Mouse (Mus musculus): Measurements from ENCODE around the gene 1700001F09Rik. TPM values are rescaled to one million over a fixed set of nuclear protein-coding genes. Genes with fewer than 3 reads are reported as not detected.
"Not testable (repeated sequence)": the region's sequence is repeated elsewhere in the genome, so short reads cannot be mapped to it uniquely, and the experiment has no call there.

1700001F09Rik gene
- total RNA-seq (2022): not detected

DNA sequence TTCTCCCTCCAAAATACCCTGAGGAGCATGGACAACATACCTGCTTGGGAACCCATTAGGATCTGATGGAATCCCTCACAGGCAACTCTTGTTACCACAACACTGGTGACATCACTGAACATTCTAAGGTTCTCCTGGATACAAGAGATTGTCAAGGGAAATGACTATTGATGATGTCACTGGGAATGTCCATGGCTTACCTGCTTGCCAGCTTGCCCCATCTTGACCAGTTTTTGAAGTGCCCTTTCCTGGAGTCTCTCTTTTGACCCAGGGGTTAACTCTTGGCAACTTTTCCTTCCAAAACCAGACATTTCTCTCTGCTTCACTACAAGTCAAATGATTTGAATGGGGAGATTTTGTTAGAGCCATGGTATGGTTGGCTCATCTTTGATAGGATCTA is at the start of gene 1700001F09Rik:
Gene 1700001F09Rik (minus strand): TSS at position 101 of the 400 bp plus-strand sequence.
- DNase-seq (ENCODE audit: low spot score): not testable (repeated sequence)

DNA sequence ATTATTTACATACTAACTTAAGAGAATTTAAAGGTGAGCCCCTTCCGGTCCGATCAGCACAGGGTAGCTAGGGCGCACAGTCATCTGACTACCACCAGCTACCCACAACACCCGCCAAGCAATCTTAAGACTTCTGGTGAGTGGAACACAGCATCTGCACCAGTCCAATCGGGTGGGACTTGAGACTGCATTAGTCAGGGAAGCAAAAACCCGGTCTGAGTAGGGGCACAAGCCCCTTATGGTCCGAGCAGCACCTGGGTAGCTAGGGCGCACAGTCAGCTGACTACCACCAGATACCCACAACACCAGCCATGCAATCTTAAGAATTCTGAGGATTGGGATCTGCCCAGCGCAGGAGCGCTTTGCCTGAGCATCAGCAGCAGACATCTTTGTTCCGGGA is 14.1 kb upstream of the 1700001F09Rik start:
- not testable (repeated sequence) for DNase-seq (ENCODE audit: low spot score)

DNA sequence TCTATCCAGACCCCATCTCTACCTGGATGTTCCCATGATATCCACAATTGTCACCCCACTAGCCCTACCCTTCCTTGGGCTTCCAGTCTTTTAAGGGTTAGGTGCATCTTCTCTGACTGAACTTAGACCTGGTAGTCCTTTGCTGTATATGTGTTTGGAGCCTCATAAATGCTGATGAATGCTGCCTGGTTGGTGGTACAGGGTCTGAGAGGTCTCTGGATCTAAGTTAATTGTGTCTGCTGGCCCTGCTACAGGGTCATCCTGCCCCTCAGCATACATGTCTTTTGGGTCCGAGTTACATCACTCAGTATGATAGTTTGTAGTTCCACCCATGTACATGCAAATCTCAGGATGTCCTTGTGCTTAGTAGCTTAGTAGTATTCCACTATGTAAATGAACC is 11.6 kb upstream of the 1700001F09Rik start:
- not testable (repeated sequence) for DNase-seq (ENCODE audit: low spot score)

DNA sequence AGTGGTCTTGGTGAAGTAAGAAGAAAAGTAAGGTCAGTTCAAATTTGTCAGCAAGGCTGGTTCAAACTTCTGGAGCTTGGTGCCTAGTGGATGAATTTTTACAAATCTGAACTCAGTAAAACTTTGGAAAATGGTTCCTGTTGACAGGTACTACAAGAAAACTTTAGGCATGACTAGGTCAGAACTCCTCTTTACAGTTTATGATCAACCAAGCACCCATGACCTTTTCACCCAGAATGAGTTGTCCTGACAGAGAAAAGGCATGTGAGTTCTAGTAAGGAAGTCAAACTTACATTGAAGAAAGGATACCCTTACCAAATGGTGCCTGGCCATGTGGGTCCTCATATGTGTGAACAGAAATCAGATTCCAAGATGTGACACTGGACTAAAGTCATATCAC is 9.9 kb upstream of the 1700001F09Rik start:
- not testable (repeated sequence) for DNase-seq (ENCODE audit: low spot score)

DNA sequence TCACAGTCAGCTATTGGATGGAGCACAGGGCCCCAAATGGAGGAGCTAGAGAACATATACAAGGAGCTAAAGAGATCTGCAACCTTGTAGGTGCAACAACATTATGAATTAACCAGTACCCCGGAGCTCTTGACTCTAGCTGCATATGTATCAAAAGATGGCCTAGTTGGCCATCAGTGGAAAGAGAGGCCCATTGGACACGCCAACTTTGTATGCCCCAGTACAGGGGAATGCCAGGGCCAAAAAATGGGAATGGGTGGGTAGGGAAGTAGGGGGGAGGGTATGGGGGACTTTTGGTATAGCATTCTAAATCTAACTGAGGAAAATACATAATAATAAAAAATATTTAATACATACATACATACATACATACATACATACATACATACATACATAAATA is 5.3 kb upstream of the 1700001F09Rik start:
- not testable (repeated sequence) for DNase-seq (ENCODE audit: low spot score)

DNA sequence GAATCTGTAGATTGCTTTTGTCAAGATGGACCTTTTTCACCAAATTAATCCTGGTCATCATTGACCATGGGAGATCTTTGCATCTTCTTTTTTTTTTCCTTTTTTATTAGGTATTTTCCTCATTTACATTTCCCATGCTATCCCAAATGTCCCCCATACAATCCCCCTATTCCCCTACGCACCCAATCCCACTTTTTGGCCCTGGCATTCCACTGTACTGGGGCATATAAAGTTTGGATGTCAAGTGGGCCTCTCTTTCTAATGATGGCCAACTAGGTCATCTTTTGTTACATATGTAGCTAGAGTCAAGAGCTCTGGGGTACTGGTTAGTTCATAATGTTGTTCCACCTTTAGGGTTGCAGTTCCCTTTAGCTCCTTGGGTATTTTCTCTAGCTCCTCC is 10.0 kb downstream of the 1700001F09Rik start:
- not testable (repeated sequence) for DNase-seq (ENCODE audit: low spot score)

DNA sequence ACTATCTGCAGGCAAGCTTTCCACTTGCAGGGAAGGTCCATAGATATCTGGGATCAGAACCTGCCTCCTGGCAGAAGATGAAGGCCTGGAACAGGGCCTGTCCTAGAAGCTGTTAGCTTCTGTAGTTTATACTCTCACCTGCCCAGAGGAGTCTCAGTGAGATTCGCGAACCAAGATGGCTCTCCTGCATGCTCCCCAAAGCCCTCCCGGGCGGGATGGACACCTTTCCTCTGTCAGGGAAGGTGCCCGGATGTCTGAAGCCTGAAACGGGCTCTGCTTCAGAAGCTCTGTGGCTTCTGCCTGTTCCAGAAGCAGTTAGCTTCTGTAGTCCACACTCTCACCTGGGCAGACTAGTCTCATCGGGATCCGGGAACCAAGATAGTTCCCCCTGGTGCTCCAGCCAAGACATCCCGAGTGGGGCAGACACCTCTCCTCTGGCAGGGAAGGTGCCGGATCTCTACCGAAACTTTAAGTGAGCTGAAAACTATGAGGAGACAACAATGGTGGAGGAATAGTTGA is 16.2 kb downstream of the 1700001F09Rik start:
- DNase-seq (ENCODE audit: low spot score): not testable (repeated sequence)

DNA sequence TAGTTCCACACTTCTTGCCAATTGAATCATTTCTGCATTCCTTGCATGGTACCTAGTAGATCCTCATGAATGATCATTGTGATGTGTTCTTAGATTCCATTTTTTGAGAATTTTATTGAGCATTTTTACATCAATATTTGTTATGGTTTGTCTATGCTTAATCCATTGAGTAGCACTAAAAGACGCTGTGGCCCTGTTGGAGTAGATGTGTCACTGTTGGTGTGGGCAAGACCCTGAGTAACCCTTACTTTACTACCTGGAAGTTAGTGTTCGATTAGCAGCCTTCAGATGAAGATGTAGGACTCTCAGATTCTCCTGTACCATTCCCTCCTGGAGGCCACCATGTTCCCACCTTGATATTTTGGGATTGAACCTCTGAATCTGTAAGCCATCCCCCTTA is 19.0 kb downstream of the 1700001F09Rik start:
- not testable (repeated sequence) for DNase-seq (ENCODE audit: low spot score)

DNA sequence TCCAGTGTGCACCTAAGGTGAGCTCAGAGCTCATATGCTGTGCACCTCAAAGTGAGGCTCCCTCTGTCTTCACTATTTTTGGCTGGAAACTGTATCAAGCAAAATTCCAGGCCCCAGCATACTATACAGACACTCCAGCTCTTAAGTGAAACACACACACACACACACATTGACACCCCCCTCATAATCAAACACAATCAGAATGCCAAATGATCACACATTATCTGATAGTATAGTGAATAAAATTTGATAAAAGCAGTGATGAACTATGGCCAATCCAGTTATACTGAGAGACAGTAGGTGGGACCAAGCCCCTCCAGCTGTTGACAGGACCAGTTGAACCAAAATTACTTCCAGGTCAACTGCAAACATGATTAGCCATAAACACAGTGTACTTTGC is 28.1 kb downstream of the 1700001F09Rik start:
- DNase-seq (ENCODE audit: low spot score): not testable (repeated sequence)

DNA sequence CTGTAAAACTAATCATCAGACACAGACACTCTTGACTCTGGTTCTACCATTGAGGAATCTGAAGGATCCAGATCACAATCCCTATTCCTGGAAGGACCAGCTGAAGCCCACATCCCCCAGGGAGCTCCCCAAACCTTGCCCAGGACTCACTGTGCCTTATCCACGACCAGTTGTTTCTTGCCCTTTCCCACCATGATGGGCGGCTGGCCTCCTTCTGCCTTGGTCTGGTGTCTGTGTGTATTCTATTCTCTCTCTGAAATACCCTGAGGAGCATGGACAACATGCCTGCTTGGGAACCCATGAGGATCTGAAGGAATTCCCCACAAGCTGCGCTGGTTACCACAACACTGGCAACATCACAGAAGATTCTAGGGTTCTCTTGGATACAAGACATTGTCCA is 54.1 kb downstream of the 1700001F09Rik start, which contains the start of gene Gm8127:
Gene Gm8127 (minus strand): TSS at position 330 of the 400 bp plus-strand sequence.
- DNase-seq (ENCODE audit: low spot score): not testable (repeated sequence)

Other genes starting within 250 kb of the 1700001F09Rik start
- not detected for gene Gm8104, start 247.2 kb downstream of the 1700001F09Rik start, total RNA-seq (2022)
- not detected for gene Gm7233, start 167.9 kb downstream of the 1700001F09Rik start, total RNA-seq (2022)
- gene Gm8122, start 112.5 kb downstream of the 1700001F09Rik start, total RNA-seq (2022): not detected
- gene Gm8126, start 89.2 kb downstream of the 1700001F09Rik start, total RNA-seq (2022): not detected
- not detected for gene Gm9732, start 72.8 kb downstream of the 1700001F09Rik start, total RNA-seq (2022)
- gene Gm8127, start 54.0 kb downstream of the 1700001F09Rik start, total RNA-seq (2022): not detected
- not detected for gene Gm8138, start 68.5 kb upstream of the 1700001F09Rik start, total RNA-seq (2022)
- gene Gm5799, start 195.8 kb upstream of the 1700001F09Rik start, total RNA-seq (2022): not detected
- gene Gm17654, start 231.3 kb upstream of the 1700001F09Rik start, total RNA-seq (2022): not detected